Mouse (Mus musculus) c-Kit-positive CD71-positive TER-119-positive erythroid progenitor cells, embryonic 14.5 days (primary cell): Measurements from ENCODE around the gene Vmn2r57.
"Not testable (repeated sequence)": the region's sequence is repeated elsewhere in the genome, so short reads cannot be mapped to it uniquely, and the experiment has no call there.

Experiments used
- DNase-seq: peaks from one replicate; pipeline ENCODE4 v3.0.0-alpha.2; 2013; ENCODE audit warnings: low spot score

Gene Vmn2r57

DNA sequence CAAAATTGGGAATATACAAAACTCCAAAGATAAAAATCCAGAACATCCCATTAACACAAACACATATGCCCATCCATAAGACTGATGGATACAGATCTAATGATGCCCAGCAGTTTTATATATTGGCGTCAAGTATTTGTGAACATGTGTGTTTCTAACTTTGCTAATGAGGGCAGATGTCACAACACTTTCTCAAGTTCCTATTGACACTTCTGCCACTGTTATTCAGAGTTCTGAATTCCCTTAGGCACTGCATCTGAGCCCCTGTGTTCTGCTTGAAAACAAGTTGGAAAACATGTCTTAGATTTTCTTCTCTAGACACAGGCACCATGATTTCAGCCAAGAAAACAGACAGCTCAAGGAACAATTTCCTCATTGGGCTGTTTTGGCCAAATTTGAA, at the start of gene Vmn2r57:
Gene Vmn2r57 (minus strand): TSS at position 101 of the 400 bp plus-strand sequence.
- DNase-seq = not testable (repeated sequence)

DNA sequence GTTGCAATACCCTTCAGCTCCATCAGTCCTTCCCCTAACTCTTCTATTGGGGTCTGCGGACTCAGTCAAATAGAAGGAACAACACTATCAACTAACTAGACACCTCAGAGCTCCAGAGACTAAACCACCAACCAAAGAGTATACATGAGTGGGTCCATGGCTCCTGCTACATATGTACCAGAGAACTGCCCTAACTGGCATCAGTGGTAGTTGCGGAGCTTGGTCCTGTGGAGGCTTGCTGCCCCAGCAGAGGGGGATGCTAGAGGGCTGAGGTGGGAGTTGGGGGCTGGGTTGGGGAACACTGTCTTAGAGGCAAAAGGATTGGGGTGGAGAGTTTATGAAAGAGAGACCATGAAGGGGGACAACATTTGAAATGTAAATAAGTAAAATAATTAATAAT, 49.4 kb upstream of the Vmn2r57 start:
- no peak for DNase-seq

DNA sequence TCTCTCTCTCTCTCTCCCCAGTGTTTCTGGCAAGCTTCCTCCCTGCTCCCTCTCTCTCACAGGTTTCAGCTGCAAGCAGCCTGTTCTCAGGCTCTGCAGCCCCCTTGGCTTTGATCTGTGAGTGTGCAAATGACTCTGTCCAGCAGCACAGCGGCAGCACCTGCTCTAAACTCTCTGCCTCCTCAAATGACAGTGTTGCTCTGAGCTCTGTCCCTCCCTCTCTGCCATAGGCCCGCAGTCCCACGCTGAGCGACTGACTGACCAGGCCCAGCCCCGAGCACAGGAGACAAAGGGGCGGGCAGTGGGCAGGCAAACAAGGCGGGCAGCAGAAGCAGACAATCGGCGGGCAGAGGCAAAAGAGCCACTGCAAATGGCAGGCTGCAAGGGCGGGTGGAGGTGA, 3.4 kb upstream of the Vmn2r57 start:
- DNase-seq = no peak

GRCm38 (mm10) chr7:41394130-41394529, 54.4 kb downstream of the Vmn2r57 start:
- DNase-seq = no peak

- peak; percentile 87 for DNase-seq
Measured at GRCm38 (mm10) chr7:41393048-41393971, 55.2 kb downstream of the Vmn2r57 start, which contains the start of gene AI987944. AI987944 (minus strand) TSS chr7:41393379.
